Mouse (Mus musculus) small intestine, adult 2 months (tissue): ENCODE results near the gene Pzp.

ENCODE experiments used
- CTCF ChIP-seq: fragments of 200-500 bp; IDR thresholded peaks from 2 replicates; pipeline ENCODE4 v1.5.1; 2012; ENCODE audit warnings: low read depth, mild to moderate bottlenecking, control low read depth, inconsistent platforms, low read length, moderate library complexity, mixed read lengths; ENCODE audit not compliant: insufficient replicate concordance, insufficient read length; ENCODE audit errors: extremely low read depth
- POLR2A ChIP-seq: fragments of 200-500 bp; IDR thresholded peaks from 2 replicates; pipeline ENCODE4 v1.6.1; 2012; ENCODE audit warnings: low read depth, mild to moderate bottlenecking, control low read depth, inconsistent platforms, low read length, moderate library complexity

DNA sequence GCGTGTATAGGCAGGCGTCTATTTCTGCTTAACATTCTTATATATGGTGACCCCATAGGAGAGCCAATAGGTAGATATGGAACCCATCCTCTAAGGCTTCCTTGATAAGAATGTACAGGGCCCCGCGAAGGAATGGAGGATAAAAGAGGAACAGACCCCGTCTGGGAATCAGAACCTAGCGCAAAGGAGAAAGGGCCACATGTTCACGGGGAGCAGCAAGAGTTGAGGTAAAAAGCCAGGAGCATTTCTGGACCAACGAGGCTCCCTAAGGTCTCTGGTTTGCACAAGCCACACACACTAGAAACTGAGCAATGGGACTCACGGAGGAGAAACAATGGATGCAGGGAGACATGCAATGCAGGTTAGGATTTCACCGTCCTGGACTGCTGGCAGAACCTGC lies 89.2 kb downstream of the Pzp start:
- TF ChIP-seq CTCF (no peak), POLR2A (no peak)
